Mouse (Mus musculus) liver, embryonic 14.5 days (tissue): ENCODE results near the gene Zfp513. TPM values are rescaled to one million over a fixed set of nuclear protein-coding genes. Genes with fewer than 3 reads are reported as not detected.

Experiments
- ATAC-seq: fragments of 200-750 bp; cut with Nextera tagmentation; 2 replicates; pipeline ENCODE4 v1.8.0; 2017; ENCODE audit warnings: moderate number of reproducible peaks, mild to moderate bottlenecking, moderate library complexity; ENCODE audit not compliant: insufficient read depth
- DNase-seq, 3 experiments: peaks; one replicate each; pipeline ENCODE4 v3.0.0-alpha.2; 2012 to 2013; ENCODE audit warnings: low read depth in 3 of 3, low spot score in 3 of 3
- H3K27ac ChIP-seq: fragments of 300-500 bp; sonication (generic); 2 replicates; pipeline ENCODE4 v1.5.1; 2014; ENCODE audit warnings: moderate library complexity, mild to moderate bottlenecking, control low read depth, inconsistent platforms
- H3K27me3 ChIP-seq: fragments of 300-500 bp; sonication (generic); 2 replicates; pipeline ENCODE4 v1.6.1; 2014; ENCODE audit warnings: mild to moderate bottlenecking, low read length, moderate library complexity; ENCODE audit not compliant: control insufficient read depth, insufficient read depth
- H3K36me3 ChIP-seq: fragments of 300-500 bp; sonication (generic); replicated peaks from 2 replicates; pipeline ENCODE4 v1.6.1; 2014; ENCODE audit warnings: low read depth; ENCODE audit not compliant: control insufficient read depth, insufficient read depth
- H3K4me1 ChIP-seq, 2 experiments: fragments of 200-500 bp in 1 of 2; fragments of 300-500 bp in 1 of 2; sonication (generic) in 1 of 2; replicated peaks; 2 replicates each; pipeline ENCODE4 v1.6.1; 2012 to 2014; ENCODE audit warnings: antibody characterized with exemption in 1 of 2, inconsistent platforms in 1 of 2, low read length in 1 of 2; ENCODE audit not compliant: control insufficient read depth in 2 of 2, insufficient read depth in 2 of 2
- H3K4me2 ChIP-seq: fragments of 300-500 bp; sonication (generic); 2 replicates; pipeline ENCODE4 v1.6.1; 2014; ENCODE audit warnings: low read depth, mild to moderate bottlenecking, control low read depth, moderate library complexity
- H3K4me3 ChIP-seq, 2 experiments: fragments of 200-500 bp in 1 of 2; fragments of 300-500 bp in 1 of 2; sonication (generic) in 1 of 2; 2 replicates each; pipeline ENCODE4 v1.5.1; 2012 to 2014; ENCODE audit warnings: low read depth in 2 of 2, low read length in 2 of 2, mild to moderate bottlenecking in 2 of 2, control low read depth in 1 of 2, inconsistent platforms in 1 of 2, moderate library complexity in 1 of 2; ENCODE audit not compliant: insufficient read depth in 1 of 2
- H3K9ac ChIP-seq: fragments of 300-500 bp; sonication (generic); replicated peaks from 2 replicates; pipeline ENCODE4 v1.6.1; 2014; ENCODE audit warnings: mild to moderate bottlenecking, control low read depth, moderate library complexity
- H3K9me3 ChIP-seq: fragments of 300-500 bp; sonication (generic); 2 replicates; pipeline ENCODE4 v1.6.1; 2016; ENCODE audit warnings: low read length, mixed read lengths; ENCODE audit not compliant: control insufficient read depth
- CTCF ChIP-seq: IDR thresholded peaks from 2 replicates; pipeline ENCODE4 v1.5.1; 2016; ENCODE audit warnings: antibody characterized with exemption, low read depth, control low read depth
- EP300 ChIP-seq: IDR thresholded peaks from 2 replicates; pipeline ENCODE4 v1.6.1; 2016; ENCODE audit warnings: antibody characterized with exemption, low read depth
- WGBS: fragments of 180-500 bp; shearing (Covaris S2); extraction: QIAGEN DNeasy Blood & Tissue Kit; methylation state at CpG from one replicate; pipeline ENCODE4 v1.1.7; 2014; ENCODE audit not compliant: insufficient replicate concordance; 5-methylcytosine and 5-hydroxymethylcytosine counted together
- polyA plus RNA-seq, 2 experiments: library from polyadenylated mRNA; depleted of rRNA in 1 of 2; stranded (reverse) in 1 of 2; unstranded in 1 of 2; fragments of >200 nt; fragmentation: Nextera tagmentation in 1 of 2; extraction: Ambion mirVana in 1 of 2; gene quantifications; 2 replicates each; pipeline versions ENCODE4 v1.2.1 to v1.2.3; 2012 to 2014

The Zfp513 gene
- polyA plus RNA-seq, 2 experiments, result 0.80 to 8.8 TPM

DNA sequence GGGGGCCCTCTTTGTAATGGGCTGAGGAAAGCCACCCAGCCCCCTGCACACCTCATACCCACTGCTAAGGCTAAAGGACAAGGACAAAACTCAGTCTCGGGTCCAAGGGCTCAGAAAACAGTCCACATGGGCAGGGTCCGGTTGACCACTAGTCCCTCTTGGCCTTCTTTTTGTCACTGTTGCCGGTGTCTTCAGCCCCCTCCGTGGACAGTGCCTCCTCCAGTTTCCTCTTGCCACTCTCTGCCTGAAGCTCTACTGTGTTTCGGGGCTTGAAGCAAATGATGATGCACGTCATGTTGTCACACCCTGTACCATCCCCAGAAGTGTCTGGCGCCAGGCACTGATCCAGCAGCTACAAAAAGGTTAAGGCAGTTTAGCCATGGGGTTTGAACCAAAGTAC lies 830 bp upstream of the Zfp513 start:
- Histone ChIP-seq H3K4me2 (peak overlapping the region; percentile 61), H3K36me3 (peaks cover 78% of the 10 kb centered on the region), H3K27me3 (no peaks in the 10 kb centered on the region), H3K27ac (no peak overlapping the region), H3K9ac (no peak overlapping the region), H3K4me3 (peak overlapping the region in 1 of 2 experiments; percentile 77; a peak in 2 of 4 replicates), H3K4me1 (peaks cover 0 to 3% of the 10 kb centered on the region in 2 experiments; a peak in 3 of 4 replicates), H3K9me3 (no peaks in the 10 kb centered on the region; the same call in 1 of the 2 replicates)
- DNase-seq, result no peak
- WGBS, result 77% methylated on average over 7 of the region's 7 CpGs
- TF ChIP-seq CTCF (no peak), EP300 (no peak)
- ATAC-seq, result no peak

DNA sequence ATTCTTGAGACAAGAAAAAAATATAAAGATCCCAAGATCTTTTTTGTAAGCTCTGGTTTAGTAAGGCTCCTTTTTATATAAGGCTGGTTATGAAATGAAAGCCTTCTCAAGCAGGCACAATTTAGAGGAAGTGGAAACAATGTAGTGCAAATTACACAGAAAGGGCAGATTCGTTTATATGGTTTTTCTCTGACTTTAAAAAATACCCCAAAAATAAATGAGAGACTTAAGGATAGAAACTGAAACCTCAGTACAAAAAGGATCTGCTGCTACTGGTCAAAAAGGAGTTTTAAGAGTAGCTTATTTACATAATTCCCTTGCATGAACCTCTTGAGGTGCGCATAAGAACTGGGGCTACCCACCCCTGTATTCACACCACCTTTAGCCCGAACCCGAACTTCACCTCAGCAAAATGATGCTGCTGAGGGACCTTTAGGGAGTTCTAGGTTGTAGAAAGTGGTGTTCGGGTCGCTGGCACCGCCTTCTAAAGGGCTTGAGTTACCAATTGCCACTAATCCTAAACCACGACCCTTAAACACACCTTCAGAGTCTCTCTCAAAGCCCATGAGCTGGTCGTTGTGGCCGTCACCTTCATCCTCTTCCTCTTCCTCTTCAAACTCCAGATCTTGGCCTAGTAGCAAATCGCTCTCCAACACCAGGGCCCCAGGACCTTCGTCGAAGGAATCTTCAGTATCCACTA lies 911 bp downstream of the Zfp513 start:
- WGBS, result 18% methylated on average over 13 of the region's 13 CpGs
- H3K4me3 ChIP-seq, result peak overlapping the region; percentile 77 to 85
- no peaks in the 10 kb centered on the region for H3K27me3 ChIP-seq
- H3K9ac ChIP-seq, result peak overlapping the region; percentile 67
- H3K27ac ChIP-seq, result peak overlapping the region; percentile 36
- DNase-seq, result no peak
- ATAC-seq, result no peak
- peaks cover 0 to 3% of the 10 kb centered on the region in 2 experiments; a peak in 3 of 4 replicates for H3K4me1 ChIP-seq
- H3K36me3 ChIP-seq, result peaks cover 75% of the 10 kb centered on the region
- H3K4me2 ChIP-seq, result peak overlapping the region; percentile 87
- no peaks in the 10 kb centered on the region; the same call in 1 of the 2 replicates for H3K9me3 ChIP-seq
- TF ChIP-seq EP300 (no peak), CTCF (no peak)

DNA sequence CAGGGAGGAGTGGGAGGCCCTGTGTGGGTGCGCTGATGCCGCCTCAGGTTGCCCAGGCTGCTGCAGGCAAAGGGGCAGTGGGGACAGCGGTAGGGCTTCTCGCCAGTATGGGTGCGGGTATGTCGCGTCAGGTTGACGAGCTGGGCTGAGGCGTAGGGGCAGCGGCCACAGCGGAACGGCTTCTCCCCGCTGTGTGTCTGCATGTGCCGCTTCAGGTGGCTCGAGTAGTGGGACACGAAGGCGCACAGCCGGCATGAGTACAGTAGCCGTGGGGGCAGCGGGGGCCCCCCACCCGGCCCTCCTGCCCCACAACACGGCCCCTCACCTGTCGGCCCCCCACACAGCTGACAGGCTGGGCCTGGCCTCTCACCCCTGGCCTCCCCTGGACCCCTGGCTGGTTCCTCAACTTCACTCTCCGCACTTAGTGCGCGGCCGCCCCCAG lies 1.8 kb downstream of the Zfp513 start:
- no peaks in the 10 kb centered on the region for H3K27me3 ChIP-seq
- H3K4me2 ChIP-seq, result peak overlapping the region; percentile 87; the same call in 1 of the 2 replicates
- peaks cover 0 to 3% of the 10 kb centered on the region in 2 experiments; a peak in 3 of 4 replicates for H3K4me1 ChIP-seq
- H3K9me3 ChIP-seq, result no peaks in the 10 kb centered on the region; the same call in 1 of the 2 replicates
- ATAC-seq, result no peak
- 87% methylated on average over 27 of the region's 27 CpGs for WGBS
- TF ChIP-seq EP300, result no peak
- TF ChIP-seq CTCF, result no peak
- DNase-seq, result no peak
- H3K36me3 ChIP-seq, result peaks cover 76% of the 10 kb centered on the region
- H3K9ac ChIP-seq, result no peak overlapping the region; the same call in 1 of the 2 replicates
- no peak overlapping the region for H3K4me3 ChIP-seq
- H3K27ac ChIP-seq, result no peak overlapping the region

DNA sequence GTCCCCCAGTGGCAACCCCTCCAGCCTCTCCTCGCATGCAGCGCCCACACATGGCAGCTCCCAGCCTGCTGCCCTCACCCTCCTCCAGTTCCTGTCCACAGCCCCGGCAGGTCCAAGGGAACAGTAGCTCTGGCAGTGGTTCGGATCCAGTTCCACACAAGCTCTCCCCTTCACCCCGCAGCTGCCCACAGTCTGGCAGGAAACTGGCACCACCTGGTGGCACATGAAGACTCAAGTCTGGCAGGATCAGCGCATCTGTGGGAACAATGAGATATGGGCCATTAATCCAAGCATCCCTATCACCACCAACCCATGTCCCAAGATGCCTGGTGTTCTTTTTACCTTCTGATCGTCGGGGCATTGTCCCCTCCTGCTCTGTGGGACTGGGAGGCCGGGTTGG lies 2.2 kb downstream of the Zfp513 start:
- ATAC-seq, result no peak
- no peaks in the 10 kb centered on the region for H3K27me3 ChIP-seq
- H3K36me3 ChIP-seq, result peaks cover 75% of the 10 kb centered on the region
- peaks cover 0 to 3% of the 10 kb centered on the region in 2 experiments; a peak in 3 of 4 replicates for H3K4me1 ChIP-seq
- no peak overlapping the region for H3K4me3 ChIP-seq
- no peak for DNase-seq
- TF ChIP-seq CTCF, result peak; percentile 53
- no peak for TF ChIP-seq EP300
- H3K27ac ChIP-seq, result no peak overlapping the region
- no peaks in the 10 kb centered on the region; the same call in 1 of the 2 replicates for H3K9me3 ChIP-seq
- H3K4me2 ChIP-seq, result no peak overlapping the region
- no peak overlapping the region for H3K9ac ChIP-seq
- 77% methylated on average over 9 of the region's 9 CpGs for WGBS

DNA sequence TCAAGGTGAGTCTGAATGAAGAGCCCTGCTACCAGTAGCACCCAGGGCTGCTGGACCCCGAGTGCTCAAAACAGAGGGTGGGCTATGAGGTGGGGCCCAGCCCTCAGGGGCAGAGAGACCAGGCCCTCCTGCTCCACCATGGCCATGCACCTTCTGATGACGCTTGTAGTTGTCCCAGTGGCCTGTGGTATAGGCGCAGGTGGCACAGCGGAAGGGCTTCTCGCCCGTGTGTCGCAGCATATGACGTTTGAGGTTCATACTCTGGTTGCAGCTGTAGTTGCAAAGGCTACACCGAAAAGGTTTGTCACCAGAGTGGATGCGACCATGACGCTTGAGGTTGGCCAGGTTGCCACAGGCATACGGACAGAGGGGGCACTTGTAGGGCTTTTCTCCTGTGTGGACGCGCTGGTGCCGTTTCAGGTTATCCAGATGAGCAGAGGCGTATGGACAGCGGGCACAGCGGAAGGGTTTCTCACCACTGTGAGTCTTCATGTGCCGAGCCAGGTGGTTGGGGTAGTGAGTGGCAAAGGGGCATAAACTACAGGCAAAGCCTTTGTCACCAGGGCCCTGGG lies 2.7 kb downstream of the Zfp513 start:
- H3K27me3 ChIP-seq, result no peaks in the 10 kb centered on the region
- 85% methylated on average over 19 of the region's 19 CpGs for WGBS
- no peak overlapping the region for H3K9ac ChIP-seq
- peaks cover 75% of the 10 kb centered on the region for H3K36me3 ChIP-seq
- DNase-seq, result no peak
- no peak for ATAC-seq
- no peak overlapping the region for H3K27ac ChIP-seq
- TF ChIP-seq EP300 (no peak), CTCF (no peak)
- no peak overlapping the region for H3K4me3 ChIP-seq
- peaks cover 2 to 5% of the 10 kb centered on the region in 2 experiments for H3K4me1 ChIP-seq
- H3K4me2 ChIP-seq, result no peak overlapping the region
- H3K9me3 ChIP-seq, result no peaks in the 10 kb centered on the region; the same call in 1 of the 2 replicates
